Mouse (Mus musculus): ENCODE data around the gene Dohh. TPM values are rescaled to one million over a fixed set of nuclear protein-coding genes. Genes with fewer than 3 reads are reported as not detected.

Dohh gene
- polyA plus RNA-seq, 1 experiment from 2014 or later: 42.1 TPM

DNA sequence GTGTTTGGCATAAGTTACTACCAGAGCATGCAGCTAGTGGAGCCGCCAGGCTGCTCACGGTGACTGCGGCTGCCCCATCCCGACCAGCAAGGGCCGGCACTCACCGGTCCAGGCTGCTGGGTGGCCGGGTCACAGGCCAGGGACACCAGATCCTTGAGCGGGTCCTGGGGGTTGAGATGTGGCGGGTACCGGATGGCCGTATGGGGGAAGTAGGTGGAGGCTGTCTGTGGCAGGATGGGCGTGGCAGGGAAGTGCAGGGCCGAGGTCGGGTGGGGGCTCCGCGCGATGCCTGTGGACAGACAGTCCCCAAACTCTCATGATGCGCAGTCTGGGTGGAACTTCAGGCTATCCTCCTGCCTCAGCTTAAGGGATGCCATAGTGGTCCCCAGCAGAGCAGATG, 20.5 kb downstream of the Dohh start:
- peaks cover 4% of the 10 kb centered on the region; the same call in 1 of the 2 replicates for H3K27me3 ChIP-seq (ENCODE audit: insufficient read depth, low read length)
- no peak for DNase-seq
- peak overlapping the region; percentile 39 for H3K27ac ChIP-seq (ENCODE audit: low read depth)
- peak overlapping the region; percentile 40 for H3K4me2 ChIP-seq (ENCODE audit: low read depth, low read length)
- no peak overlapping the region for H3K9ac ChIP-seq (replicated peaks)
- WGBS (ENCODE audit: insufficient replicate concordance): 32% methylated on average over 17 of the region's 18 CpGs
- TF ChIP-seq CTCF (IDR thresholded peaks at IDR 0.05; ENCODE audit: low read depth): no peak
- no peak for TF ChIP-seq EP300 (IDR thresholded peaks at IDR 0.05; ENCODE audit: low read depth)
- no peaks in the 10 kb centered on the region for H3K9me3 ChIP-seq (ENCODE audit: low read length)
- peaks cover 24% of the 10 kb centered on the region for H3K36me3 ChIP-seq (replicated peaks; ENCODE audit: insufficient read depth, low read length)
- peaks cover 40% of the 10 kb centered on the region for H3K4me1 ChIP-seq (ENCODE audit: insufficient read depth)
- no peak overlapping the region for H3K4me3 ChIP-seq (ENCODE audit: low read depth, low read length)
- no peak for ATAC-seq

DNA sequence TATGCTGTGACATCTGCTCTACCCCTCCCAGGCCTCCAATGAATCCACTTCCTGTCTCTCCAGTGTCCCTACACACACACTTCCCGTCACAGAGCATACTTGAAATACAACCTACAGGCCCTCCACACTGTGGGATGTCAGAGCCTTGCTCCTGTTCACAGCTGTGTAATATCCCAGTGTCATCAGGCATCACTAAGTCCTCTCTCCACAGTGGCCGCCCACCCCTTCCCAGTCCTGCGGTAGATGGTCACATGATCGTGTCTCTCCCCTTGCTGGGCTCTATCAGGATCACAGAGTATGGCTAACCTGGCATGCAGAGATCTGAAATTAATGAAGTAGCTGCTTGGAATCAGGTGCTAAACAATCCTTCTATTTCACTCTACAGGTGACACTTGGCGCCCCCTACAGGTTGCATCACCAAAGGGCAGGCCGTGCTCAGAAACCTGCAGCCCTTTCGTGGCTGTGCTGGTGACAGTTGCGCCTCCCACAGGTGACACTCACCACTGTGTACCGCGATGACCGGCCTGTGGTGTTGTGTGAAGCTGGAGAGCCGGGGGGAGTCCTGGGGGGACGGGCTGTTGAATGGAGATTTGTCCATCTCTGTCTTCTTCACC, 21.5 kb downstream of the Dohh start:
- no peak for TF ChIP-seq EP300 (IDR thresholded peaks at IDR 0.05; ENCODE audit: low read depth)
- TF ChIP-seq CTCF (IDR thresholded peaks at IDR 0.05; ENCODE audit: low read depth): peak; percentile 84
- Histone ChIP-seq H3K9me3 (ENCODE audit: low read length) (no peaks in the 10 kb centered on the region), H3K4me1 (ENCODE audit: insufficient read depth) (peaks cover 48% of the 10 kb centered on the region), H3K4me2 (ENCODE audit: low read depth, low read length) (no peak overlapping the region), H3K27ac (ENCODE audit: low read depth) (0 out of 2 replicates have a peak overlapping the region, but pooled peaks have one; percentile 39), H3K27me3 (ENCODE audit: insufficient read depth, low read length) (peaks cover 4% of the 10 kb centered on the region; the same call in 1 of the 2 replicates), H3K9ac (replicated peaks) (no peak overlapping the region), H3K36me3 (replicated peaks; ENCODE audit: insufficient read depth, low read length) (peaks cover 15% of the 10 kb centered on the region; the same call in 1 of the 2 replicates), H3K4me3 (ENCODE audit: low read depth, low read length) (no peak overlapping the region)
- DNase-seq (peak; percentile 78), ATAC-seq (no peak)
- 47% methylated on average over 13 of the region's 13 CpGs for WGBS (ENCODE audit: insufficient replicate concordance)

DNA sequence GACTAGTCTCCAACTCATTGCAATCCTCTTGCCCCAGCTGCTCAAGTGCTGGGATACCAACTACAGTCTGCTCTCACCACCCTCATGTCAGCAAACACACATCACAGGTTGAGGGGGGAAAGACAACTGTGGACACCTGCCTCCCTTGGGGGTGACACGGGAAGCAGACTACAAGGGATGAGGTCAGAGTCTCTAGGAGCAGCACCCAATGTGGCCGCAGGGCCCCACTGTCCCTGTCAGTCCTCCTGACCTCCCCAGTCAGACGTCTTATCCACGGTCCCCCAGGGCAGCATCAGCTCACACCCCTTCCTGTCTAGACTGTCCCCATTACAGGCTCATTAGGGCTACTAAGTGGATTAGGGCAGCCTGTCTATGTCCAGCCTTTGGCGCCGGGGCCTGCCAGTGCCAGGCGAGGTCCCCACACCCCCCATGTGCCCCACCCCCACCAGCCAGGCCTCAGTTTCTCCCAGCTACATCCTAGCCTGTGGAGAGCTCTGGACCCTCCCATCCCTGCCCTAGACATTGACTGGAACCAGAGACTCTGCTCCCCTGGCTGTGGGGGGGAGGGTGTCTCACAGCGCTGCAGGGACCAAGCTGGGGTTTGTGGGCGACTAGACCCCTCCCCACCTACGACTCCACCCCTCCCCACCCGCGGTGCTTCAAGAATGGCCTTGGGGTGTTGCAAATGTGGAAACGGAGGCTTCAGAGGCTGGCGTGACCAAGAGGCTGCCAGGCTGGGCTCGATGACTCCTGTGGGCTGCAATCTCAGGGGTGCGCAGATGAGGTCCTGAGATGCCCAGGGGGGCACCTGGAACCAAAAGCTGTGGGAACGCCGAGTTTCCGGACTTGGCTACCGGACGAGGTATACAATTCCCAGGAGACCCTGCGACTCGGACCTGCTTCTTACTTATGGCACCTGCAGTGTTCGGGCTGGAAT, 22.5 kb downstream of the Dohh start:
- Histone ChIP-seq H3K4me2 (ENCODE audit: low read depth, low read length) (peak overlapping the region; percentile 65), H3K4me1 (ENCODE audit: insufficient read depth) (peaks cover 52% of the 10 kb centered on the region), H3K4me3 (ENCODE audit: low read depth, low read length) (peak overlapping the region; percentile 34), H3K27ac (ENCODE audit: low read depth) (peak overlapping the region; percentile 2; the same call in 1 of the 2 replicates), H3K27me3 (ENCODE audit: insufficient read depth, low read length) (peaks cover 4% of the 10 kb centered on the region; the same call in 1 of the 2 replicates), H3K9me3 (ENCODE audit: low read length) (no peaks in the 10 kb centered on the region), H3K9ac (replicated peaks) (no peak overlapping the region; the same call in 1 of the 2 replicates), H3K36me3 (replicated peaks; ENCODE audit: insufficient read depth, low read length) (peaks cover 13% of the 10 kb centered on the region; the same call in 1 of the 2 replicates)
- TF ChIP-seq EP300 (IDR thresholded peaks at IDR 0.05; ENCODE audit: low read depth) (no peak), CTCF (IDR thresholded peaks at IDR 0.05; ENCODE audit: low read depth) (no peak)
- ATAC-seq: no peak
- no peak for DNase-seq
- WGBS (ENCODE audit: insufficient replicate concordance): 34% methylated on average over 24 of the region's 24 CpGs

DNA sequence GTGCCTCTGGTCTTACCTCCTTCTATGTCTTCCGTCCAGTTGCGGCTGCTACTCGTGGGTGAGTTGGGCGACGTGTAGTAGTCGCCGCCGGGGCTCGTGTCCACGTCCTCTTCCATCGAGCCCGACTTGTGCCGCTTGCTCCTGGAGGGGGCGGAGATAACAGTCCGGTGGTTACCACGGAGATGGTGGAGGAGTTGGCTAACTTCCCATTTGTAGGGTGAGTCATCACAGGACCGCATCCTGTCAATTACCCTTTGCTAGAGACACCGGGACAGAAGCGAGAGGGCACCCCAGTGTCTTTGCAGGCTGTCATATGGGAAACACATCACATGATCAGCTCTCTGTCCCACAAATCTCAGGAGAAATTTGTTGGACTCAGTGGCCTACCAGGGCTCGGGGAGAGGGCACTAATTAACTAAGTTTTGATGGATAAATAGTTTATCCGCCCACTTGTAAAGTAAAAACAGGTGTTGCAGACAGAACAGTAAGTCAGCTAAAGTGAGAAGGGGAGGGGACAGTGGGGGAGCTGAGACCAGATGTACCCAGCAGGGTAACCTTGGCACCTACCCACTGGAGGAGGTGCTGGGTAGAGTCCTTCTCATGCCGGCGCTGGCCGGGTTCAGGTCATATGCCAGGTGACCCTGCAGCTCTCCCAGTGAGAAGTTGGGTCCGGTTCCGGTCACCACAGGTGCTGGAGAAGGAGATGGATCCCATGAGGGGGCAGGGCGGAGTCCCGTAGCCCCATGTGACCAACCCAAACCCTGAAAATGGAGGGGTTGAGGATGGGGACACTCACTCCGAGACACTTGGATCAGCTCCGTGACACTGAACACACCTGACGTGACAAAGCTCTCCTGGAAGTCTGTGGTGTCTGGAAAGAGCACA, 23.6 kb downstream of the Dohh start:
- Histone ChIP-seq H3K36me3 (replicated peaks; ENCODE audit: insufficient read depth, low read length) (peaks cover 13% of the 10 kb centered on the region; the same call in 1 of the 2 replicates), H3K9me3 (ENCODE audit: low read length) (no peaks in the 10 kb centered on the region), H3K9ac (replicated peaks) (no peak overlapping the region; the same call in none of the 2 replicates), H3K4me3 (ENCODE audit: low read depth, low read length) (peak overlapping the region; percentile 34), H3K27ac (ENCODE audit: low read depth) (peak overlapping the region; percentile 64), H3K4me1 (ENCODE audit: insufficient read depth) (peaks cover 56% of the 10 kb centered on the region), H3K27me3 (ENCODE audit: insufficient read depth, low read length) (peaks cover 4% of the 10 kb centered on the region; the same call in 1 of the 2 replicates), H3K4me2 (ENCODE audit: low read depth, low read length) (peak overlapping the region; percentile 65)
- peak; percentile 18; the same call in 1 of the 2 replicates for TF ChIP-seq CTCF (IDR thresholded peaks at IDR 0.05; ENCODE audit: low read depth)
- no peak for TF ChIP-seq EP300 (IDR thresholded peaks at IDR 0.05; ENCODE audit: low read depth)
- peak; percentile 51 for ATAC-seq
- DNase-seq: peak; percentile 83
- 20% methylated on average over 31 of the region's 31 CpGs for WGBS (ENCODE audit: insufficient replicate concordance)

DNA sequence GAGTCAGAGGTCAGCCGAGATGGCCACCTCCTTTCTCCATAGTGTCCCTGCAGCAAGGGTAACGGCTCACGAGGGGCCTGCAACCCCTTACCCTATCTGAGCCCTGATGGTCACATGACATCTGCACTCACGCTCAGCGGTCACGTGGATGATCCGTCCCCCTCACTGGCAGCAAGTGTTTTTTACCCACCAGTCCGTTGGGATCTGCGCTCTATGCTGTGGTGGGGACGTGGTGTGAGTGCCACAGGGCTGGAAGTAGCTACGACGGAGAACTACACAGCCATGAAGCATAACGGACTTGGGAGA, 24.1 kb downstream of the Dohh start:
- no peaks in the 10 kb centered on the region for H3K9me3 ChIP-seq (ENCODE audit: low read length)
- peak; percentile 0; the same call in 1 of the 2 replicates for ATAC-seq

More for the DNA sequence above, 24.1 kb downstream of the Dohh start:
- Histone ChIP-seq H3K27ac (ENCODE audit: low read depth) (peak overlapping the region; percentile 64), H3K9ac (replicated peaks) (no peak overlapping the region; the same call in 1 of the 2 replicates), H3K4me2 (ENCODE audit: low read depth, low read length) (peak overlapping the region; percentile 45), H3K4me1 (ENCODE audit: insufficient read depth) (peaks cover 62% of the 10 kb centered on the region), H3K4me3 (ENCODE audit: low read depth, low read length) (no peak overlapping the region), H3K27me3 (ENCODE audit: insufficient read depth, low read length) (peaks cover 4% of the 10 kb centered on the region; the same call in 1 of the 2 replicates), H3K36me3 (replicated peaks; ENCODE audit: insufficient read depth, low read length) (peaks cover 13% of the 10 kb centered on the region; the same call in 1 of the 2 replicates)
- no peak for DNase-seq
- TF ChIP-seq EP300 (IDR thresholded peaks at IDR 0.05; ENCODE audit: low read depth): no peak
- no peak for TF ChIP-seq CTCF (IDR thresholded peaks at IDR 0.05; ENCODE audit: low read depth)
- WGBS (ENCODE audit: insufficient replicate concordance): 39% methylated on average over 13 of the region's 13 CpGs

Data from liver, postnatal 0 days (tissue).